Mouse (Mus musculus) cerebellum, adult 2 months (tissue): ENCODE data around the gene Kat2b. TPM values are rescaled to one million over a fixed set of nuclear protein-coding genes. Genes with fewer than 3 reads are reported as not detected.

Experiments
- DNase-seq, 2 experiments: peaks; one replicate each; pipeline ENCODE4 v3.0.0; 2021
- H3K27ac ChIP-seq: fragments of 200-500 bp; 2 replicates; pipeline ENCODE4 v1.5.1; 2012; ENCODE audit warnings: low read length, control low read depth, inconsistent platforms; ENCODE audit not compliant: insufficient read depth
- H3K27me3 ChIP-seq: fragments of 200-500 bp; 2 replicates; pipeline ENCODE4 v1.6.1; 2012; ENCODE audit warnings: inconsistent platforms, mild to moderate bottlenecking, low read length, moderate library complexity; ENCODE audit not compliant: control insufficient read depth, insufficient read depth
- H3K4me1 ChIP-seq: fragments of 200-500 bp; 2 replicates; pipeline ENCODE4 v1.6.1; 2011; ENCODE audit warnings: low read length; ENCODE audit not compliant: control insufficient read depth, insufficient read depth
- H3K4me3 ChIP-seq: fragments of 200-500 bp; replicated peaks from 2 replicates; pipeline ENCODE3; 2011; ENCODE audit warnings: mild to moderate bottlenecking, low read depth, low read length, control low read depth; ENCODE audit not compliant: insufficient read depth
- CTCF ChIP-seq: fragments of 200-500 bp; IDR thresholded peaks from 2 replicates; pipeline ENCODE4 v1.5.1; 2011; ENCODE audit warnings: low read depth, mild to moderate bottlenecking, control low read depth, low read length, moderate library complexity, borderline replicate concordance; ENCODE audit not compliant: insufficient read depth
- POLR2A ChIP-seq: fragments of 200-500 bp; IDR thresholded peaks from 2 replicates; pipeline ENCODE4 v1.6.1; 2011; ENCODE audit warnings: low read length, control low read depth, borderline replicate concordance; ENCODE audit not compliant: insufficient read depth
- WGBS: fragments of 180-500 bp; shearing (Covaris S2); methylation state at CpG from one replicate; pipeline ENCODE4 v1.1.7; 2018; 5-methylcytosine and 5-hydroxymethylcytosine counted together
- polyA plus RNA-seq: library from polyadenylated mRNA; depleted of rRNA; stranded (reverse); fragments of >200 nt; gene quantifications from 2 replicates; pipeline ENCODE4 v1.2.3, GENCODE M21; 2012

Gene Kat2b
- polyA plus RNA-seq, 1 experiment = 40.5 TPM

DNA sequence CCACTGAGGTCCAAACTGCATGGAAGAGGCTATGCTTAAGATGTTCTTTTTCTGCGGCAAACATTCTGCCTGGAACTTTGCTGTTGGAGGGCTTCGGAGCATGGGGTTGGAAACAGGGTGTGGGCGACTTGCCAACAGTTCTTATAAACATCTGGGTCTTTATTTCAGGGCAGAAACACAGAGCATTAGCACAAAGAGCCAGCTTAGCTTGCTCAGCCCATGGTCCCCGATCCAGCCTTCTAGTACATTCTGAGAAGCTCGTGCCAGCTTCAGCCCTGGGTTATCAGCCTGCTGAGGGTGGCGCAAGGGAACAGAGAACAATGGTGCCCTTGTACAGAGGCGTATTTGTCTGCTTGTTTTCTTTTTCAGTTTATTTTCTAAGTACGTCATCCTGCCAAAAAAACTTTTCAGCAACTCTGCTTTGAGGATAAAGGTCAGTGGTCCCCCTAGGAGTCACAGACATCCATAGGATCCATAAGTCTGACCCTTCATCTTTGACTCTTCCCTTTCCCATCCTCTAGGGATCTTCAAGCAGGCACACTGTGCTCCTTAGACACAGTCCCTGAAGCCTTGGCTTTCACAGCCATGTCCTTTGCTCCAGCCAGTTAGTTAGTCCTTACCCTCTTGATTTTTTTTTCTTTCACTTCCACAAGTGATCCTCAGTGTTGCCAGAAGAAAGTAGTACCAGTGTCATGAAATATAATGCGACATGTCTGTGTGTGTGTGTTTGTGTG lies 22.9 kb upstream of the Kat2b start:
- H3K4me3 ChIP-seq = no peak overlapping the region
- no peaks in the 10 kb centered on the region for H3K27me3 ChIP-seq
- TF ChIP-seq CTCF = no peak
- no peak for TF ChIP-seq POLR2A
- H3K27ac ChIP-seq = peak overlapping the region; percentile 67; the same call in 1 of the 2 replicates
- DNase-seq = peak in 1 of 2 experiments; percentile 44
- WGBS = 38% methylated on average over 9 of the region's 9 CpGs
- no peaks in the 10 kb centered on the region for H3K4me1 ChIP-seq

- Histone ChIP-seq H3K27me3 (no peaks in the 10 kb centered on the region), H3K4me1 (no peaks in the 10 kb centered on the region), H3K4me3 (no peak overlapping the region), H3K27ac (no peak overlapping the region)
- no peak for DNase-seq
- WGBS = 48% methylated on average over 8 of the region's 8 CpGs
- no peak for TF ChIP-seq POLR2A
- TF ChIP-seq CTCF = no peak
These were observed 15.1 kb upstream of the Kat2b start for GRCm38 (mm10) chr17:53551306-53552299.

DNA sequence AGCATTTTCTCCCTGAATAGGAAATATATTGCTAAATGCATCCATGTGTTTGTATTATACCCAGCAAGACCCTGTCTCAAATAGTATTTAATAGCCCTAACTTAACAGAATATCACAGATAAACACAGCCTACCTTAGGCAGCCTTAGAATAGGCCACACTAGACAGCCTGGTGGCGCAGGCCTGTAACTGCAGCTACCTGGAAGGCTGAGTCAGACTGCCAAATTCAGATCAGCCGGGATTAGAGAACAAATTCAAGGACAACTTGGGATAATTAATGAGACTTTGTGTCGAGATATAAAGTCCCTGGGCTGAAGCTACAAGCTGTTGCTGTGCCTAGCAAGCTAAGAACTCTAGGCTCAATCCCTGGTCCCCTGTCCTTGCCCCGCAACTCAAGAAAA lies 12.6 kb upstream of the Kat2b start:
- 70% methylated on average over 4 of the region's 4 CpGs for WGBS
- no peak overlapping the region for H3K27ac ChIP-seq
- H3K27me3 ChIP-seq = no peaks in the 10 kb centered on the region
- TF ChIP-seq POLR2A = no peak
- TF ChIP-seq CTCF = peak; percentile 37; the same call in 1 of the 2 replicates
- no peaks in the 10 kb centered on the region for H3K4me1 ChIP-seq
- no peak for DNase-seq
- no peak overlapping the region for H3K4me3 ChIP-seq

DNA sequence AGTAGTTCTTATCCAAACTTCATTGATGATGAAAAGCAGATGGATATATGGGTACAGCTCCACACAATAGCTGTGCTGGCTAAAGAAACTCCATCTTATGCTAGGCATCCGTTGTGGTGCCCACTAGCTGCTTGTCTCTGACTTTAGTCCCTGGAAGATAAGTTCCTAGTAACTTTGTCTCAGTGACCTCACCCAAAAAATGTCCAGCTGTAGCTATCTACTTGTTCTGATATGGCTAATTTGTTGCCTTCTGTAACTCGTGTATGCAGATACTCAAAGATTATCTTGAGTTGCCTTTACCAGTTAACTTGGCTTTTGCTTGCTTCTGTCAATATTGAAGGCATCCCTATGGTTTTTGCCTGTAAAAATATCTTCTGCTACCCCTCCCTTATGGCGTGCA lies 11.8 kb upstream of the Kat2b start:
- H3K4me1 ChIP-seq = no peaks in the 10 kb centered on the region

DNA sequence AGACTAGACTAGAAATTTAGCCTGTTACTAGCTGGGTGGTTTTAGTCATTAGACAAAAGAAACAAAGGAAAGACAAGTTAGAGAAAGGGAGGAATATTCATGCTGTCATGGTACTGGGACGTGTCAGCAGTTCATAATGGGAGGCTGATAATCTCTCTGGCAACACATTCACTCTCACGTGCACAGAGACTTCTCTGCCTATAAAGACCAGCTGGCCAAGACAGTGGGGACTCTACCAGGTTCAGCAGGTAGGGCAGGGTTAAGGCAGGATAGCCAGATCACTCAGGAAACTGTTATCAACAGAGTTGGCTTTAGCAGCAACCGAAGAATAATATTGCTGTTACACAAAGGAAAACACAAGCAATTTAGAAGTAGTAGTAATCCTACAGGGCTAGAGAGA lies 9.2 kb upstream of the Kat2b start:
- Histone ChIP-seq H3K4me3 (no peak overlapping the region), H3K27me3 (no peaks in the 10 kb centered on the region), H3K4me1 (no peaks in the 10 kb centered on the region), H3K27ac (no peak overlapping the region)
- DNase-seq = no peak
- TF ChIP-seq CTCF (no peak), POLR2A (no peak)
- 26% methylated on average over 3 of the region's 3 CpGs for WGBS

More for the DNA sequence above, 11.8 kb upstream of the Kat2b start:
- no peak for DNase-seq
- no peaks in the 10 kb centered on the region for H3K27me3 ChIP-seq
- no peak for TF ChIP-seq POLR2A
- no peak for TF ChIP-seq CTCF
- H3K27ac ChIP-seq = no peak overlapping the region
- H3K4me3 ChIP-seq = no peak overlapping the region
- 88% methylated on average over 3 of the region's 3 CpGs for WGBS

GRCm38 (mm10) chr17:53559646-53560045 lies 7.0 kb upstream of the Kat2b start:
- WGBS = 96% methylated on average over 5 of the region's 5 CpGs
- DNase-seq = no peak

DNA sequence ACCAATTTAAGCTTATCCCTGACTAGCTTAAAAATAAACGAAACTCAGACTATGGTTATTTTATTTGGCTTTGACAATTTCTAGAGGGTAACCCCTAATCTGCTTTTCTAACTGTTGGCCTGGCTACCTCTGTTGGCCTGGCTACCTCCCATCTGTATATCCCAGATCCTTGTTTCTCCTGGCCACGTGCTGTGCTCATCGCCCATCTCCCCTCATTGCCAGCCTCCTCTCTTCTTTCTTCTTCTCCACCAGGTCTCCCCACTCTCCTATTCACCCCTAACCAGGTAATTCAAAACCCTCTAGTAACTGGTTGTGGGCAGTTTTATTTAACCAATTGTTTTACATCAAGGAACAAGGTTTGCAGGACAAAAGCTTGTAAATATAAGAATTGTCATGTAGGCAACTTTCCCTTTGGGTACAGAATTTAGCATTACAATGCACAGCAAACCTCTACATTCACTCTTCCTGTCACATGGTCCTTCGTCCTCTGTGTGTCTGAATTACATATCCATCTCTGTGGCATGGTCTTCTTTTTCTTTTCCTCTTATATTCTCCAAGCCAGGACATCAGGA lies 5.1 kb upstream of the Kat2b start:
- DNase-seq = no peak
- no peak overlapping the region for H3K27ac ChIP-seq
- H3K4me3 ChIP-seq = no peak overlapping the region
- WGBS = 75% methylated on average over 4 of the region's 4 CpGs
- TF ChIP-seq CTCF = no peak
- no peak for TF ChIP-seq POLR2A
- no peaks in the 10 kb centered on the region; the same call in 1 of the 2 replicates for H3K4me1 ChIP-seq
- H3K27me3 ChIP-seq = no peaks in the 10 kb centered on the region

More at GRCm38 (mm10) chr17:53559646-53560045, 7.0 kb upstream of the Kat2b start:
- no peak overlapping the region for H3K4me3 ChIP-seq
- no peak overlapping the region for H3K27ac ChIP-seq
- TF ChIP-seq POLR2A (no peak), CTCF (no peak)
- H3K4me1 ChIP-seq = no peaks in the 10 kb centered on the region
- no peaks in the 10 kb centered on the region for H3K27me3 ChIP-seq

DNA sequence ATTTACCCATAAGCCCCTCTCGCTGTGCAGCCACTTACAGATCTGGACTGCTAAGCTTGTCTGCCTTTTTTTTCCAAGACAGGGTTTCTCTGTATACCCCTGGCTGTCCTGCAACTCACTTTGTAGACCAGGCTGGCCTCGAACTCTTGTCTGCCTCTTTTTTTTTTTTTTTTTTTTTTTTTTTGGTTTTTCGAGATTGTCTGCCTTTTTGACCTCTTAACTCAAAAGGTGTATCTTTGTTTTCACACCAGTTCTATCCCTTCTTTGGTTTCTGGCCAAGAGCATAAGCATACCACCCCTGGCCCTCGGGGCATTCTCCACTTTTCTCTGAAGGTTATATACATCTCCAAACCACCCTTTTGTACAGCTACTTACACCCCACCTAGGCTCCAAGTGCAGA lies 1.8 kb upstream of the Kat2b start:
- TF ChIP-seq CTCF = no peak
- DNase-seq = no peak
- WGBS = 84% methylated on average over 4 of the region's 4 CpGs
- Histone ChIP-seq H3K4me1 (no peaks in the 10 kb centered on the region; the same call in 1 of the 2 replicates), H3K27me3 (no peaks in the 10 kb centered on the region), H3K4me3 (no peak overlapping the region), H3K27ac (no peak overlapping the region)
